Mouse (Mus musculus) spleen, adult 12 weeks (tissue): ENCODE measurements around the gene Svbp.

ENCODE experiments used
- DNase-seq: peaks from one replicate; pipeline ENCODE4 v3.0.0; 2022; ENCODE audit warnings: low spot score

The Svbp gene

GRCm38 (mm10) chr4:119190618-119191017 lies 4.5 kb upstream of the Svbp start:
- peak; percentile 60 for DNase-seq

- DNase-seq = no peak
Measured at GRCm38 (mm10) chr4:119191273-119191672, 3.8 kb upstream of the Svbp start.

- no peak for DNase-seq
Measured at GRCm38 (mm10) chr4:119192757-119193156, 2.3 kb upstream of the Svbp start.

GRCm38 (mm10) chr4:119195582-119196320 lies 645 bp downstream of the Svbp start:
- no peak for DNase-seq

GRCm38 (mm10) chr4:119198105-119198504 lies 3.0 kb downstream of the Svbp start:
- no peak for DNase-seq

GRCm38 (mm10) chr4:119204672-119205071 lies 9.6 kb downstream of the Svbp start:
- peak; percentile 40 for DNase-seq

GRCm38 (mm10) chr4:119216667-119217066 lies 21.6 kb downstream of the Svbp start:
- no peak for DNase-seq

GRCm38 (mm10) chr4:119218169-119218568 lies 23.1 kb downstream of the Svbp start, which contains the start of gene Tmem269:
TSS of gene Tmem269 (minus strand) at chr4:119218217.
- no peak for DNase-seq

- peak; percentile 31 for DNase-seq
Measured at GRCm38 (mm10) chr4:119223696-119224095, 28.6 kb downstream of the Svbp start.

- DNase-seq = no peak
Measured at GRCm38 (mm10) chr4:119224534-119224933, 29.4 kb downstream of the Svbp start.

GRCm38 (mm10) chr4:119225719-119226118 lies 30.6 kb downstream of the Svbp start:
- DNase-seq = no peak

GRCm38 (mm10) chr4:119226751-119227150 lies 31.6 kb downstream of the Svbp start:
- no peak for DNase-seq

GRCm38 (mm10) chr4:119232410-119233255 lies 37.5 kb downstream of the Svbp start, which contains the start of the genes AU022252 and P3h1:
TSS of gene AU022252 (minus strand) at chr4:119232712.
TSS of gene P3h1 (plus strand) at chr4:119232915.
- peak; percentile 97 for DNase-seq

- no peak for DNase-seq
Measured at GRCm38 (mm10) chr4:119233256-119233901, 38.3 kb downstream of the Svbp start.

- no peak for DNase-seq
Measured at GRCm38 (mm10) chr4:119234348-119234747, 39.2 kb downstream of the Svbp start.

GRCm38 (mm10) chr4:119238661-119239060 lies 43.6 kb downstream of the Svbp start:
- DNase-seq = no peak

GRCm38 (mm10) chr4:119239181-119239682 lies 44.1 kb downstream of the Svbp start:
- peak; percentile 29 for DNase-seq

- no peak for DNase-seq
Measured at GRCm38 (mm10) chr4:119241664-119242063, 46.6 kb downstream of the Svbp start.

- DNase-seq = no peak
Measured at GRCm38 (mm10) chr4:119242571-119242970, 47.5 kb downstream of the Svbp start.

- DNase-seq = no peak
Measured at GRCm38 (mm10) chr4:119244468-119245240, 49.5 kb downstream of the Svbp start.

- no peak for DNase-seq
Measured at GRCm38 (mm10) chr4:119245556-119245955, 50.5 kb downstream of the Svbp start.
